Mouse (Mus musculus) adrenal gland, adult (tissue): ENCODE measurements around the gene Otulinl.
A peak's percentile ranks its signal among the peaks of the same experiment; 100 is the strongest.
"Not testable (repeated sequence)": the region's sequence is repeated elsewhere in the genome, so short reads cannot be mapped to it uniquely, and the experiment has no call there.

ENCODE experiments used
- DNase-seq, 2 experiments: peaks; one replicate each; pipeline ENCODE4 v3.0.0; 2022 to 2023; ENCODE audit warnings: low spot score in 1 of 2; ENCODE audit not compliant: inconsistent age in 2 of 2

The Otulinl gene

DNA sequence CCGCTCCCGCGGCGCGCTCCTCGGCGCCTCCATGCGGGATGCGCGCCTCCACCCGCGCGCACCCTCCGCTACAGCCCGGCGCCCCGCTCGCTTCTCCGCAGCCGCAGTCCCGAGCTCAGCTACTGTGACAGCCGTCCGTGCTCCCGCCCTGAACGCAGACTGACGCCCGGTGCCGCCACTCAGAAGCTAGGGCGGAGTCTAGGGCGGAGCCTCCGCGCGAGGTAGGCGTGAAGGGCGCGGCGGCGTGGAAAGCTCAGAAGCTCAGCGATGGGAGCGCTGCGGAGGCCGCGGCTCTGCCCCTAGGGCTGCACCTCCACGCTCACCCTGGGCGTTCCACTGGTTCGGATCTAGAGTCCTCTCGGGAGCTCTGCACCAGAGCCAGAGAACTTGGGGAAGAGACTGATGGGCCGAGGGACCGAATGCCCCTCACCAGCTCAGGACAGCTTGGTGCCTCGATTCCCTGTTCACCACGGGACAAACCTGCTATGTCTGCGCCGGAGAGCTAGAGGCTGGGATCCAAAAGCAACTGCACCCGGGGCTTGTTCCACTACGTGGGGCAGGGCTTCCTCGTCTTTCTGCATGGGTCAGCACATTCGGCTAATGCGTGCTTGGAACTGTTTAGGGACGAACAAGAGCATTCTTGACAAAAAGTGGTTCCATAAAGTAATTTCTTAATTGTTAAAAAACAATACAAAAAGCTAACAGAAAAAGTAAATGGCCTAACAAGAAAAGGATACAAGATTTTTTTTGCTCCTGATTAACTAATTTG is at the start of gene Otulinl:
Otulinl (minus strand) TSS at position 161 of the 769 bp plus-strand sequence.
- peak; percentile 93 to 98 for DNase-seq

DNA sequence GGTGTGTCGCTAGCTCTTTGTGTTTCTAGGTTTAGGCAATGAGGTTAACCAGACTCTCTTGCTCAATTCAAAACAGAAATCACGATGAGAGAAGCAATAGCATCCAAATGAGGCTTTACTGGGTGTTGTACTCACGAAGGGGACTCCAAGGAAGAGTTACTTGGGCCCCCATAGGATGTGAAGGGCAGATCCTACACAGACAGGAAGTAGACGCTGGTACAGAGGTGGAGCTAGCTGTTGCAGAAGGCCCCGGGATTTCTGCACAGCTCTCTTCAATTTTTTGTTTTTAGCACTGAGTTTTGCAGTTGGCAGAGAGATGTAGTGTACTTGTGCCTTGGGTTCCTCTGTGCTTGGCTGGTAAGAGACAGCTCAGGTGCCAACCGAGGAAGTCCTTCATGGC is 44.8 kb upstream of the Otulinl start:
- no peak for DNase-seq

DNA sequence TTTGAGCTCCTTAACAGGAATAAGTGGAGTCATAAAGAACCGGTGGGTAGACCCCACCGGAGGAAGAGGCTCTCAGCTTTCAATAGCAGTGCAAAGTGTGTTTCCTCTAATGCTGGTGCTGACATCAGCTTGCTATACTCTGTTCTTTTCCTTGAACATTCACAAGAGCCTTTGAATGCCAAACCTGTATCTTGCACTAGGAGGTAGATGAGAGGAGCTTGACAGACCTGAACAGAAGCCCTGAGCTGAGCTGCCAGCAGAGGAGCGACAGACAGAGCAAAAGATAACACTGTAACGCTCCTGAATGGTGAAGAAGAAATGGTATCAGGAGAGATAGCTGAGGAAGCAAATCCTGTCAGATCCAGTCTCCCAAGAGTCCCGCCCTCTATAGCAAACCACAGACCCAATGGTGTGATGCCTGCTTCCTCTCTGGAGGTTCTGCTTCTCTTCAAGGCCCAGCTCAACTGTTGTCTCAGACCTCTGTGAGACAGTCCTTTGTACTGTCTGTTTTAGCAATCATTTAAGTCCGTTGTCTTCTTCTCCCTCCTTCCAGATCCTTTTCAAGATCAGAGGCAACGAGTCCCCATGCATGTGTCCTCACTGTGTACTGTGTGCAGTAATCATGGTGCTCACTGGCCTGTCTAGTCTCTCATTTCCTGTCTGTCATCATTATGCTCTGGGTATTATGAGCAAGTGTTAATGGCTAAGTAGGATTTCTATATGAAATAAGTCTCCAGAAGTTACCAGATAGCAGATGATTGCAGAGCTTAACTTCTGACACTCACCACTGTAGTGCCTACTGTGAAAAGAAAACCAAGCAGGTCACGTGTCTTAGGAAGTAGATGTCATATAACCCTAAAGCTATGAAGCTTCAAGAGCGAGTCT is 43.7 kb upstream of the Otulinl start:
- DNase-seq, result no peak

DNA sequence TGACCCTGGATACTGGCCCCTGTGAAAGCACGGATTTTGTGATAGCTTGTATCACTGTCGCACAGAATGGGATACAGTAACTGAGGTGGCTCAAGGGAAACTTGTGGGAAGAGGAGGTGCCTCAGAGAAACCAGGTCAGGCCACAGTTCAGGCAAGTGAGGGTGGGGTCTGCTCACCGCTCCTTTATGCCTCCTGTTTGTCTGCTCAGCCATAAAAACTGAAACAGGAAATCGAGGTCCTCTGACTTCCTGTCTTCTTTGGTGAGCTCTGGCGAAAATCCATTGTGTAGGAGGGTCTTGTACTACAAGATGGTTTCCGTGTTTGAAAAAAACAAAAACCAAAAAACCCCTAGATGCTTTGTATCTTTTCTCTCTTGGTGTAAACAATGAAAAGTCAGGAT is 42.9 kb upstream of the Otulinl start:
- no peak for DNase-seq

DNA sequence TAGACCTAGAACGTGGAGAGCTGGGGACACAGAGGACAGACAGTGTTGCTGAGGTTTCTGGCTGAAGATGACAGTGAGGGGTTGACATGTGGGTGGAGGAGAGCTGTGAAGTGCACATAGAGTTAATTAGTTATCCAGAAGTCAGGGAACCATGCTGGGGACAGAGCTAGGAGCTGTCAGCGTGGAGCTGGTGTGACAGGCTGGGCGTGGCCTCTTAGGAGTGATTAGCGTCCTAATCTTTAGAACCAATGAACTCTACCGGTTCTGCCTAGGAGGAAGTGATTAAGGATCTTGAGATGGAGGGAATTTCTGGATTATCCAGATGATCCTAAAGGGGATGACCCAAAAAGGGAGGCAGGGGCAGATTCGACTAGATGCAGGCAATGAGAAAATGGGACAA is 42.4 kb upstream of the Otulinl start:
- no peak for DNase-seq

DNA sequence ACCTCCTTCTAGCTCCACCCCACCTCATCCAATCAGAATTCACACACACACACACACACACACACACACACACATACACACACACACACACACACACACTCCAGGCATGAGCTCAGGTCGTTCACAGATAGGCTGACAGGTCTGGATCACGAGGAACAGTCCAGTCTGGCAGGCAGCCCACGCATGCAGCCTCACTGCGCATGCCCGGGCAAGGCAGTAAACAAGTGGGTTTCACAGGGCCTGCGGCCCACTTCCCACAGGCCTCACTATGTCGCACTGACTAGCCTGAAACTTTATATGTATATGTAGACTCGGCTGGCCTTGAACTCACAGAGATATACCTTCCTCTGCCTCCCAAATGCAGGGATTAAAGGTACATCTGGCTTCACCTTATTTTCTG is 38.9 kb upstream of the Otulinl start:
- not testable (repeated sequence) for DNase-seq

DNA sequence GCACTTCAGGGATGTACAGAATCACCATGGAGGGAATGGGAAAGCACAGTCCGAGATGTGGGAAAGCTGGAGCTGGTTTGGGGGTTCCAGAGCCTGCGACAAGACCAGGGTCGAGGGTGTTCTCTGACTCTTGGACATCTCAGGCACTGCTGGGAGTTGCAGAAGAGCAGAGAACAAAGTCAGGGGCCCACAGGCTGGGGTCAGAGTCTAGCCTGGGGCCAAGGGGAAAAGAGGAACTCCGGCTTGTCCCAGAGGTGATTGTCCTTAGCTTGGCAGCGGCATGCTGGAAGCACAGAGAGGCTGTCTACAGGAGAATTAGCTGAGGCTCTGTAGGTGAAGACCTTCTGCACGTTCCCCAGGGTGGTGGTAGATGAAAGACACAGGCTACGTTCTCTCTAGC is 37.3 kb upstream of the Otulinl start:
- DNase-seq, result no peak

DNA sequence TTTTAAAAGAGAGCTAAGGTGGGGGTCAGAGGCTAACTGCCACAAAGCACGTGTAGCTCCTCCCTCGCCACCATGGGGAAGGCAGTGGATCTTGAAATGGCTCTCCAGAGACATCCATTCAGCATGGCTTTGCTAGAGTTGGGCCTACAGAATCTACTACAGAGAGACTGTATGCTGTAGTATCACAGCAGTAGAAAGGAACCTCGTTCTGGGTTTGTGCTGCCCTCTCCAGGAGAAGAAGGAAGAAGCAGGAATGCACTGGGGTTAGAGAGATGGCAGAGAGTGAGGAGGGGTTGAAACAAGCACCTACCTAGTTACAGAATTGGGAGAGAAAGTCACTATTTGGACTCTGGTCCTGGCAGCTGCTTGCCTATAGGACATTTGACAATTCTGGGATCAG is 34.0 kb upstream of the Otulinl start:
- DNase-seq, result peak in 1 of 2 experiments; percentile 76

DNA sequence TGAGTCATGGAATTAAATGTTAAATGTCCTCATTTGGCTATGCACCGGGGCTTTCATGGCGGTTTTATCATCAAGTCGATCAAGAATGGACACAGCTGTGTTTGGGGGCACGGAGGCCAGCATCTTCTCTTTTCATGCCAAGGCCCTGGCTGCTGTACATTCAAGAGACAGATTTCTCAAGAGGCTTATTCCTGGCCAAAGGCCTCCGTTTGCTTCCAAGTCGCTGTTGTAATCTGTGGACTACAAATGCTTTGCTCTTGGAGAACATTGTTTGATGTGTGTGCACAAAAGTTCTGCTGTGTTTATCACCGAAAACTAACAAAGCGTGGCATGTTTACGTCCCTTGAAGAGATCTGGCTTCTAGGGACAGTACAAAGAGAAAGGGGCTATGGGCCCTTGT is 29.3 kb upstream of the Otulinl start:
- DNase-seq, result peak in 1 of 2 experiments; percentile 47

DNA sequence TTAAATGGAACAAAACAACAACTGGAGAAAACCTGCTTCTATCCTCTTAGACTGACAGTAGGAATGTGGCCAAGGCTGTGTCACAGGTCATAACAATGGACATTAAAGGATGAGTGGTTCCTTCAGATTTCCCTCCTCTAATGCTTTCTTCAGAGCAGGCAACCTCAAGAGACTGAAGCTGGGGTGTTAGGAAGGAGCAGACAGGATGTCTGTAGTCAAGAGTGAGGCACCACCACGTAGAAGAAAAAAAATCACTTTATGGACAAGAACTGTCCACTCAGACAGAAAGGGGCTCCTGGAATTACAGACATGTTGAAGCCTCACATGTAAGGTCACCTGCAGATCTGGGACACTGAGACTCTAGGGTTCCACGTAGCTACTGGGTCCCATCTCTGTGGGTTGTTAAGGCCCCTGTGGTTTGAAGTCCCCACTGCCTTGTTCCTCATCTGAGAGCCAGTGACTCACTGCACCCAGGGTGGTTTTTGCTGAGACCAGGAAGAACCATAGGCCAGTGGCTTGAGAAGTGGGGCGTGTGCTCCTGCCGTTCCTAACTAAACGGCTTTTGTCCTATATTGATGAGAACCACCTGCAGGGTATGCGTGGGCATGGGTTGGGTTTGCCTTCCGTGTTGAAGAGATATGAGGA is 27.7 kb upstream of the Otulinl start:
- DNase-seq, result peak in 1 of 2 experiments; percentile 22

DNA sequence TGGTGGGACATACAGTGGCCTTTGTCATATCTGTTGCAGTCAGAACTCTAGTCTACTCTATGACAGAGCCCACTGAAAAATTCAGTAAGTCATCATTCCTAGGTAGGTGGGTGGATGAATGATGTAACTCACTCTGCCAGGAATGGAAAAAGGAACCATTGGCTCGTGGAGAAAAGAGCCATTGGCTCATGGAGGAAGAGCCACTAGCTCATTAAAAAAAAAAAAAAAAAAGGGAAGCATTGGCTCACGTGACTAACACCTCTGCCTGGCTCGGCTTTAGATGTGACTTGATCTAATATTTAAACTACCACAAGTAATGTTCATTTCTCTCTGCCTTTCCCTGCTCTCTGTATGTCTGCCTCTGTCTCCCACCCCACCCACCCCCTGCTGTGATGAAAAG is 27.1 kb upstream of the Otulinl start:
- DNase-seq, result no peak

DNA sequence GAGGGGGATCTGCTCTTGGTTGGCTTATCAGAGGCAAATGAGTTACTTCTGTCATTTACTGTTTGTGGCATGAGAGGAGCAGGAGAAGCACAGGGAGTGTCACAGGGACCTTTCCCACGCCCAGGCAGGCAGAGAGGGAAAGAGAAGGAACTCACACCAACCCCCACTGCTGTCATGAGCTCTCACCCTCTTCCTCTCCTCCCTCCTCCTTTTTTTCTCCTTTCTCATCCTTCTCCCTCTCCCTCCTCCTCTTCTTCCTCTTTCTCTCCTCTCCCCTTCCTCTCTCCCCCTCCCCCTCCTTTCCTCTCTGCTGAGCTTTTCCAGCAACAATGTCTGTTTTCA is 21.6 kb upstream of the Otulinl start:
- no peak for DNase-seq

DNA sequence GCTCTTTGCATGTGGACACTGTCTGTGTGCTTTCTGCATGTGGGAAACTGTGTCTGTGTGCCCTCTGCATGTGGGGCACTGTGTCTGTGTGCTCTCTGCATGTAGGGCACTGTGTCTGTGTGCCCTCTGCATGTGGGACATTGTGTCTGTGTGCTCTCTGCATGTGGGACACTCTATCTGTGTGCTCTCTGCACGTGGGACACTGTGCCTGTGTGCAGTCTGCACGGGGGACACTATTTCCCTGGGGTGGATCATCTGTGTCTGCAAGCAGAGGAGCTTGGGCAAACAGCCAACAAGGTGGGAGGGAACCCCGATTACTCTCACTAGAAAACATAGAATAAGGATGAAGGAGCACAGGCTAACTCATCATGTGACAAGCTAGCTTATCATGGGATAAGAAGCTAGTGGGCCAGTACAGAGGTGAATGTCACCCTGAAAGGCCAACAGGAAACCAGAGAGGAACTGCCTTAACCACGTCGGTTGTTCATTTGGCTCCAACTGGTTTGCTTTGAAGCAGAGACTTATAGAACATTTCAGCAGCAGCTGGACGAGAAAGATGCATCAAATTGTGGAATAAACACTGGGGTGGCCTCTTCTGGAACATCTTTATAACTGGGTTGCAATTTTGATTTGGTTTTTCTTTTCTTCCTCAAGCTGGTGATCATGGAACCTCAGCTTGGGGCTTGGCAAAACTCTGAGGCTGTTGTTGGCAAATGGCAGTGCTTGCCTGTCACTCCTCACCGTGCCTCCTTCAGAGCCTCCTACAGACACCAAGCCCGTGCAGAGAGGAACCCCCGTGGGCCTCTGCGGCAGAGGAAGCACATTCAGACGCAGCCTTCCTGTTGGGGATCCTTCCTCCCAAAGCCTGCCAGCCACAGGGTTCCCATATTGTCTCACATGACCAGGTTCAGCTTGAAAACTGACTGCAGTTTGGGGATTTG is 20.9 kb upstream of the Otulinl start:
- DNase-seq, result peak; percentile 24 to 41

DNA sequence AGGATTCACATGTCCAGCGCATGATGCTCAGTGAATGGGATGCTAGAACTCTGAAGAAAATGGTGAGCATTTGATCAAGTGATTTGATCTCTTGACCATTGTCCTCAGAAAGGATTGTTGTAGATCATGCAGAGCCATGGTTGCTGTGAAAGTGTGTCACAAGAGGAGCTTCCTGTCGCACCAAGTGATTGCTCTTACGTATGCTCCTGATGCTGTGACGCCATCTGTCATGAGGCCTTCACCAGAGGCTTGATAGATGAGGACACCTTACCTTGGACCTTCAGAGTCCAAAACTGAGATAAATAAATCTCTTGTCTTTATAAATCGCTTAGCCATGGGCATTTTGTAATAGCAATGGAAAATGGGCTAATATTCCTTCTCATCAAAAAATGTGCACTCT is 16.3 kb upstream of the Otulinl start:
- DNase-seq, result no peak

DNA sequence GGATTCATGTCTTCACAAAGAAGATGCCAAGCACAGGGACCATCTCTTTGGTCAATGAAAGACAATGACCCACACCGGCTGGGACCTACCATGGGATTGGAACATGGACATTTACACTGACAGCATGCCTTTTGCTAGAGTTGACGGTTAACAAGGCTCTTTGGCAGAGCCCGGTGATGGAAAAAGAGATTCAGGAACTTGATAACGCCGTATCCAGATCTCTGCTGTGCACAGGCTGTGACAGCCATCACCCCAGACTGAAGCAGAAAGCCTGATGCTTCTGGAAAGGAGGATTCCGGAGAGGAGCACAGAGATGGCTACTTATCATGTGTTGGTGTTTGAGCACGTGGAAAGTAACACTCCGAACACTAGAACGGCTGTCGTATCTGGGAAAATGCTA is 11.9 kb upstream of the Otulinl start:
- DNase-seq, result no peak

DNA sequence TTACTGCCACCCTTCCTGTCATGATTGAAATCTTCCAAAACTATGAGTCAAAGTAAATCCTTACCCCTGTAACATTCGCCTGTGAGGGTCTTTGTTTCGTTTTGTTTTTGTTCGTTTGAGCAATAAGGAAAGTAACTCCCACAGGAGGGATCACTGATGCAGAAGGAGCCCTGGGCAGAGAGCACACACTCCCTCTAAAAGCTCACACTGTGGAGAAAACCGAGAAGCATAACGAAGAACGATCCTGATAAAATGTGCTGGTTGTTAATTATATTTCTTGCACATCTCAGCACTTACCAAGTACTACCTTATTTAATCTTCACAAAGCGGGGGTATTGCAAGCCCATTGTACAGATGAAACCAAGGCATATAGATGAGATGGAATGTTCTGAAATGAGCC is 10.8 kb upstream of the Otulinl start:
- no peak for DNase-seq

DNA sequence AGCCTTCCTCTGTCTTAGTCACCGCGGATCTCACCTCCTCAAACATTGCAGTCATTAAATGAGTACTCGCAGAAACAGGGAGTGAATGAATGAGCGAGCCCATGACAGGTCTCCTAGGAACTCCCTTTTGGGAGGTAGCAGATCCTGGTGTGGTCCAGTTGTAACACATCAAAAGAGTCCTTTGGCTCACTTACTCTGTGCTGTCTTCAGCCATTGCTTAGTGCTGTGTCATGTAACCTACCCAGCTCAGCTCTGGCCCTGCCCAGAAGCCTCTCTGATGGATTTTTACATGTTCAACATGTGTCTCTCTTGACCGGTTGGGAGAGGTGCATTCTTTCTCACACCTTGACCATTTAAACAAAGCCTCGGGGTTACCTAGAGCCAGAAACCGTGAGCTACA is 9.8 kb upstream of the Otulinl start:
- no peak for DNase-seq

DNA sequence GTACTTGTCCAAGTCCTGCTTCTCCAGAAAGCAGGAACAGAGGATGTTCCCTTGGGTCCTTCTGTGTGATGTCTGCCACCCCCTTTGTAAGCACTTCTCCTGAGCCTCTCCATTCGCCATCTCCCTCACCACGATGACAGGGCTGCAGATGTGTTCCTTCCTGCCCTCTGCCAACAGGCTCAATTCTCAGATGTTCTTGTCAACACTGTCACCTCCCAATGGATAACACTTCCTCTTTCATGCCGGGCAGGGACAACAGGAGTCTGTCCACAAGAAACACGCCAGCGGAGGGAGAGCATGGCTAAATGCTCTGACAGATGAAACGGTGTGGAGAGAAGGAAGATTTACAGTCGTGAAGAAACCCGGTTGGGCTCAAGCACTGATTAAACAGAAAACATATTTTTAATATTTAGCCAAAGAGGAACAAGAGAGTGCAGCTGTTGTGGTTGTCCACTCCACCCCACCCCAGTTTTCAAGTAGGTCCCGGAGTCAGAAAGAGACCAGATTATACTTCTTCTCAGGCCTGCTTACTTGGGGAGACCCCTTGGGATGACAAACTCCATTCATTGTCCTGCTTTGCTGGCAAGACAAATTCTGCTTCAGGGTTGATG is 6.8 kb upstream of the Otulinl start:
- no peak for DNase-seq

DNA sequence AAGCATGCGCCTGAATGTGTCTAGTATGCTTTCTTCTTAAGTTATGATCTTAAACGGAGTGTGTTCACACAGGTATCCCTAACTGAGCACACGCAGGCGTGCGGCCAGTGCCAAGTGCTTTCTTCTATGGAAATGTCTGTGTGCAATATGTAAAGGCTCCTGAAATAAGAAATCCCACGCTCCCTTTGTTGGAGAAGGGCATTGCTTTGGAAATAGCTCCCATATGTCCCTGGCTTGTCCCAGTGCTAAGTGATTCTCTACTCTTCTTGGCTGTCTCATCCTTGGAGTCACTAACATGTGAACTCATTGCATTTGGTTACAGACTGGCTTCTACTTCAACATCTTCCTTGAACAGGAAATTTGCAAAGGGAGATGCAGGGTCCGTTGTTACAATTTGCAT is 3.4 kb upstream of the Otulinl start:
- no peak for DNase-seq

DNA sequence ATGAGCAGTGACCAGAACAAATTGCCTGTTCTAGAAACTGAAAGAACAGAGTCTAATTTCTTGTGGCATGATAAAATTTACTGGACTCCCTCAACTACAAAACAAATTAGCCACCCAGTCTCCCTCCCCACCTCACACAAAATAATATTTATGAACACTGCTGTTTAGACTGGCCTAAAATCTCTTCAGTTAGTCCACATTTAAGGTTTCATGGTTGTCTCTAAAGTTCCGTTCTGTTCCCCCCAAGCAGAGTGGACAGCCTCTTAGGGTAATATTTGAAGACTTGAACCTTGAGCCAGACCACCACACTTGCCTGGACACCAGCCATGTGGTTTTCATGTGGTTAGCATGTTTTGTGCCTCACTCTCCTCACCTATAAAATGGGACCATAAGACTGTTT is 1.8 kb upstream of the Otulinl start:
- no peak for DNase-seq
